16 mouse cellular contexts compared by ENCODE assay signal in the genomic region with DNA sequence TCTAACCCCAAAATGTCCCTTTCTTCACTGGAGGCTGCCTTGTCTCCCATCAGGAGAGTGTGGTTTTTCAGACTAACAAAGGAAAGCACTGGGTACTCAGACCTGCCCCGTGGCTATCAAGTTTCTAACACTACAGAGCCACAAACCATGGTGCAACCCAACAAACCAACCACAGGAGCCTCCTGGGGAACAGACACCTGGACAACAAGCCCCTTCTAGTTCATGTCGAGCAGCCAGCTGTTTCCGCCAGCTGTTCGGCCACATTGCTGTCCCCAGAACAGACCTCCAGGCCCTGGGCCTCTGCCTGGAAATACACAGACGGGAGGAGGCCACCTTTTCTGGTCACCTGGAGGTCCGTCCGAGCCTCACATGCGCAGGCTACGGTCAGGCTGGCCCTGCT. TPM values are rescaled to one million over a fixed set of nuclear protein-coding genes. Genes with fewer than 3 reads are reported as not detected.
DNase-seq lines count a peak whose midpoint lies in the region; ATAC-seq and TF ChIP-seq lines count a peak whose summit lies in the region.
"Had no signal": no experiment of that assay in that cellular context is flagged by ENCODE, and none has a peak within 500 bp of the region (broad histone marks: within the 10 kb centered on the region; RNA-seq: fewer than 3 reads in every experiment).

No protein-coding gene starts in this region.

- no peak overlapping the region for H3K4me2 ChIP-seq in heart, embryonic 13.5 days
- no peak overlapping the region for H3K4me2 ChIP-seq in limb, embryonic 11.5 days (ENCODE audit: low read depth, severe bottlenecking)
- H3K4me2 ChIP-seq in midbrain, embryonic 14.5 days (ENCODE audit: low read length) = no peak overlapping the region
- H3K4me2 ChIP-seq in hindbrain, embryonic 11.5 days (replicated peaks; ENCODE audit: low read depth, low read length) = no peak overlapping the region
- H3K4me2 ChIP-seq: forebrain, embryonic 13.5 days; midbrain, embryonic 13.5 days; neural tube, embryonic 15.5 days had no signal

- H3K4me1 ChIP-seq in heart, embryonic 13.5 days = peaks cover 53% of the 10 kb centered on the region
- peaks cover 11% of the 10 kb centered on the region for H3K4me1 ChIP-seq in thymus, adult 2 months (replicated peaks; ENCODE audit: control insufficient read depth, insufficient read depth, low read length)
- peaks cover 28% of the 10 kb centered on the region for H3K4me1 ChIP-seq in limb, embryonic 11.5 days (ENCODE audit: control insufficient read depth, insufficient read depth, low read length)
- no peaks in the 10 kb centered on the region for H3K4me1 ChIP-seq in midbrain, embryonic 14.5 days (ENCODE audit: control insufficient read depth, insufficient read depth, low read length)
- no peaks in the 10 kb centered on the region for H3K4me1 ChIP-seq in hindbrain, embryonic 11.5 days (replicated peaks; ENCODE audit: control insufficient read depth, insufficient read depth, low read length)
- H3K4me1 ChIP-seq: midbrain, embryonic 13.5 days had no signal

- no peaks in the 10 kb centered on the region; the same call in 1 of the 2 replicates for H3K9me3 ChIP-seq in heart, embryonic 13.5 days
- H3K9me3 ChIP-seq in limb, embryonic 11.5 days (ENCODE audit: control insufficient read depth, low read length) = no peaks in the 10 kb centered on the region
- no peaks in the 10 kb centered on the region for H3K9me3 ChIP-seq in midbrain, embryonic 14.5 days (ENCODE audit: control insufficient read depth, low read length)
- H3K9me3 ChIP-seq in hindbrain, embryonic 11.5 days (ENCODE audit: control insufficient read depth, low read length) = no peaks in the 10 kb centered on the region
- H3K9me3 ChIP-seq: neural tube, embryonic 15.5 days had no signal

- 75% methylated on average over 9 of the region's 9 CpGs for WGBS in heart, embryonic 13.5 days
- WGBS in thymus, adult 2 months = 39% methylated on average over 9 of the region's 9 CpGs
- WGBS in limb, embryonic 11.5 days = 69% methylated on average over 9 of the region's 9 CpGs
- 93% methylated on average over 9 of the region's 9 CpGs for WGBS in midbrain, embryonic 14.5 days
- WGBS in hindbrain, embryonic 11.5 days = 90% methylated on average over 9 of the region's 9 CpGs

- intact Hi-C loops in heart, postnatal 14 days (cut with DNase I) = no loop called here

- no peak overlapping the region for H3K4me3 ChIP-seq in heart, embryonic 13.5 days
- no peak overlapping the region for H3K4me3 ChIP-seq in thymus, adult 2 months (ENCODE audit: control insufficient read depth, insufficient read depth, low read length)
- H3K4me3 ChIP-seq in limb, embryonic 11.5 days (ENCODE audit: low read depth, low read length) = no peak overlapping the region
- H3K4me3 ChIP-seq in midbrain, embryonic 14.5 days (replicated peaks; ENCODE audit: low read depth, low read length) = no peak overlapping the region
- no peak overlapping the region for H3K4me3 ChIP-seq in hindbrain, embryonic 11.5 days (ENCODE audit: low read depth, low read length)
- H3K4me3 ChIP-seq: forebrain, embryonic 13.5 days; midbrain, embryonic 13.5 days; myocyte; neural tube, embryonic 15.5 days had no signal

- peak overlapping the region; percentile 68 for H3K27ac ChIP-seq in heart, embryonic 13.5 days (replicated peaks)
- no peak overlapping the region for H3K27ac ChIP-seq in thymus, adult 2 months (ENCODE audit: control insufficient read depth, insufficient read depth, low read length)
- no peak overlapping the region for H3K27ac ChIP-seq in limb, embryonic 11.5 days (replicated peaks; ENCODE audit: low read depth, low read length)
- H3K27ac ChIP-seq in midbrain, embryonic 14.5 days (replicated peaks; ENCODE audit: low read depth, low read length) = no peak overlapping the region
- no peak overlapping the region for H3K27ac ChIP-seq in hindbrain, embryonic 11.5 days (ENCODE audit: low read depth, low read length)
- H3K27ac ChIP-seq: forebrain, embryonic 13.5 days; midbrain, embryonic 13.5 days; neural tube, embryonic 15.5 days had no signal

- DNase-seq in heart, postnatal 14 days = no peak
- peak; percentile 33 for DNase-seq in thymus, postnatal 4 days
- no peak for DNase-seq in thymus, adult 2 months
- peak; percentile 61 for DNase-seq in limb, embryonic 11.5 days (ENCODE audit: low spot score)
- DNase-seq in midbrain, embryonic 14.5 days = no peak
- DNase-seq in hindbrain, embryonic 11.5 days (ENCODE audit: low spot score) = no peak
- DNase-seq: adrenal gland, adult 2 months; gastrocnemius, postnatal 36 days; lung, adult 2 months had no signal

- 0 out of 2 replicates have a peak, but pooled peaks cover 3% of the 10 kb centered on the region for H3K36me3 ChIP-seq in heart, embryonic 13.5 days
- no peaks in the 10 kb centered on the region for H3K36me3 ChIP-seq in thymus, adult 2 months (ENCODE audit: control insufficient read depth, insufficient read depth, low read length)
- H3K36me3 ChIP-seq in limb, embryonic 11.5 days (ENCODE audit: control insufficient read depth, insufficient read depth, low read length) = no peaks in the 10 kb centered on the region
- H3K36me3 ChIP-seq in midbrain, embryonic 14.5 days (ENCODE audit: control insufficient read depth, insufficient read depth, low read length) = no peaks in the 10 kb centered on the region
- no peaks in the 10 kb centered on the region for H3K36me3 ChIP-seq in hindbrain, embryonic 11.5 days (ENCODE audit: control insufficient read depth, insufficient read depth, low read length)
- H3K36me3 ChIP-seq: neural tube, embryonic 15.5 days had no signal

- TF ChIP-seq POLR2A in thymus, adult 2 months (IDR thresholded peaks at IDR 0.05; ENCODE audit: control insufficient read depth, extremely low read depth, insufficient read depth, low read length, poor library complexity) = no peak

- no peak for TF ChIP-seq CTCF in thymus, adult 2 months (IDR thresholded peaks at IDR 0.05; ENCODE audit: borderline replicate concordance, control insufficient read depth, extremely low read depth, insufficient read depth, low read length, poor library complexity)

- no peak for ATAC-seq in heart, embryonic 13.5 days (ENCODE audit: extremely low read depth, insufficient number of reproducible peaks, low FRiP score, low TSS enrichment)
- peak; percentile 20; the same call in 1 of the 2 replicates for ATAC-seq in limb, embryonic 11.5 days (ENCODE audit: insufficient number of reproducible peaks, low FRiP score, low TSS enrichment, low read depth)
- ATAC-seq in midbrain, embryonic 14.5 days (ENCODE audit: low FRiP score, low TSS enrichment) = no peak
- ATAC-seq in hindbrain, embryonic 11.5 days (ENCODE audit: low FRiP score) = no peak
- ATAC-seq: forebrain, embryonic 13.5 days; hindbrain, embryonic 16.5 days; intestine, postnatal 0 days had no signal

- H3K27me3 ChIP-seq in heart, embryonic 13.5 days (replicated peaks) = no peaks in the 10 kb centered on the region
- no peaks in the 10 kb centered on the region for H3K27me3 ChIP-seq in thymus, adult 2 months (ENCODE audit: control insufficient read depth, insufficient read depth, low read length)
- no peaks in the 10 kb centered on the region for H3K27me3 ChIP-seq in limb, embryonic 11.5 days (ENCODE audit: control insufficient read depth, insufficient read depth, low read length)
- no peaks in the 10 kb centered on the region for H3K27me3 ChIP-seq in midbrain, embryonic 14.5 days (ENCODE audit: control insufficient read depth, insufficient read depth, low read length)
- no peaks in the 10 kb centered on the region for H3K27me3 ChIP-seq in hindbrain, embryonic 11.5 days (ENCODE audit: control insufficient read depth, insufficient read depth, low read length)
- H3K27me3 ChIP-seq: forebrain, embryonic 13.5 days; midbrain, embryonic 13.5 days; neural tube, embryonic 15.5 days had no signal

- no peak overlapping the region for H3K9ac ChIP-seq in heart, embryonic 13.5 days
- no peak overlapping the region for H3K9ac ChIP-seq in limb, embryonic 11.5 days (ENCODE audit: low read length)
- H3K9ac ChIP-seq in midbrain, embryonic 14.5 days (replicated peaks; ENCODE audit: low read length) = no peak overlapping the region
- H3K9ac ChIP-seq in hindbrain, embryonic 11.5 days (ENCODE audit: low read depth, low read length) = no peak overlapping the region
- H3K9ac ChIP-seq: forebrain, embryonic 13.5 days; midbrain, embryonic 13.5 days; neural tube, embryonic 15.5 days had no signal

RNA-seq across cellular contexts. Expression of a gene that starts 21.1 kb away (rescaled TPM):
- 8.8 and 10.7 TPM in 2 replicates for polyA plus RNA-seq in heart, embryonic 13.5 days (2015; fragmentation: Nextera tagmentation; extraction: Ambion mirVana)
- total RNA-seq in heart, postnatal 14 days (2021) = 1 to 10 TPM; 6.1 to 7.6 TPM
- polyA plus RNA-seq in thymus, adult 2 months (2012; rRNA removed) = 14.1 and 17.8 TPM in 2 replicates
- 53.3 and 55.9 TPM in 2 replicates for polyA plus RNA-seq in limb, embryonic 11.5 days (2014; fragmentation: Nextera tagmentation; extraction: Ambion mirVana)
- polyA plus RNA-seq in midbrain, embryonic 14.5 days (2014; fragmentation: Nextera tagmentation; extraction: Ambion mirVana) = 34.6 and 40.0 TPM in 2 replicates
- 23.3 and 27.6 TPM in 2 replicates for polyA plus RNA-seq in hindbrain, embryonic 11.5 days (2014; fragmentation: Nextera tagmentation; extraction: Ambion mirVana)

Comparison
In these comparisons a context has a peak if more than half of its experiments do, and no peak if none do; other contexts are left out.
1. DNase-seq: peak in thymus, postnatal 4 days (single experiment) and limb, embryonic 11.5 days (single experiment); none in heart, postnatal 14 days (0 of 2), thymus, adult 2 months (single experiment), midbrain, embryonic 14.5 days (single experiment) and hindbrain, embryonic 11.5 days (single experiment).